Mouse (Mus musculus) gastrocnemius, postnatal 36 days (tissue): ENCODE results near the gene Garem2. TPM values are rescaled to one million over a fixed set of nuclear protein-coding genes. Genes with fewer than 3 reads are reported as not detected.
"Not testable (repeated sequence)": the region's sequence is repeated elsewhere in the genome, so short reads cannot be mapped to it uniquely, and the experiment has no call there.

Experiments
- DNase-seq, 2 experiments: peaks; one replicate each; pipeline ENCODE4 v3.0.0; 2022
- intact Hi-C: fragments of 180-260 bp; cut with DNase I; formaldehyde crosslinking; loops from one replicate; pipeline ENCODE4 v1.15.1; 2025
- long read RNA-seq, 2 experiments: library from polyadenylated mRNA; stranded (forward); transcript quantifications; one replicate each; pipeline ENCODE4 v2.0.0; 2021
- total RNA-seq, 2 experiments: library from RNA; stranded (reverse); gene quantifications; 2 replicates each; pipeline ENCODE4 v1.2.3; 2021

Garem2 gene
- total RNA-seq, result not detected
- long read RNA-seq, experiment 1, result 0 reads
- long read RNA-seq, experiment 2, result 0 reads

GRCm38 (mm10) chr5:30104841-30105667 lies at the start of gene Garem2:
Gene Garem2, plus strand, starts transcription at chr5:30105161.
- intact Hi-C loops, result no loop called here
- no peak for DNase-seq

GRCm38 (mm10) chr5:30058216-30058731 lies 46.7 kb upstream of the Garem2 start:
- no peak for DNase-seq

GRCm38 (mm10) chr5:30059607-30060006 lies 45.4 kb upstream of the Garem2 start:
- DNase-seq, intact Hi-C loops: not testable (repeated sequence)

More at GRCm38 (mm10) chr5:30058216-30058731, 46.7 kb upstream of the Garem2 start:
- intact Hi-C loops, result no loop called here

- intact Hi-C loops, result no loop called here
- DNase-seq, result no peak
These were observed 37.2 kb upstream of the Garem2 start for GRCm38 (mm10) chr5:30067726-30068125.

- DNase-seq, result no peak
These were observed 33.3 kb upstream of the Garem2 start for GRCm38 (mm10) chr5:30071677-30072076.

GRCm38 (mm10) chr5:30072377-30072776 lies 32.6 kb upstream of the Garem2 start:
- intact Hi-C loops, result no loop called here
- DNase-seq, result no peak

More at GRCm38 (mm10) chr5:30071677-30072076, 33.3 kb upstream of the Garem2 start:
- intact Hi-C loops, result no loop called here

GRCm38 (mm10) chr5:30072825-30073821 lies 31.8 kb upstream of the Garem2 start, which contains the start of gene Tyms:
Gene Tyms, minus strand, starts transcription at chr5:30073617.
- peak; percentile 54 to 56 for DNase-seq
- intact Hi-C loops, result no loop called here

GRCm38 (mm10) chr5:30092701-30093100 lies 12.3 kb upstream of the Garem2 start:
- intact Hi-C loops, result no loop called here
- no peak for DNase-seq

GRCm38 (mm10) chr5:30094399-30094798 lies 10.6 kb upstream of the Garem2 start:
- no peak for DNase-seq
- intact Hi-C loops, result no loop called here

- DNase-seq, result no peak
- intact Hi-C loops, result no loop called here
These were observed 9.2 kb upstream of the Garem2 start for GRCm38 (mm10) chr5:30095731-30096130.

- DNase-seq, result no peak
- intact Hi-C loops, result no loop called here
These were observed 6.7 kb upstream of the Garem2 start for GRCm38 (mm10) chr5:30098260-30098659.

GRCm38 (mm10) chr5:30103340-30103739 lies 1.6 kb upstream of the Garem2 start:
- intact Hi-C loops, result no loop called here

GRCm38 (mm10) chr5:30104339-30104738 lies 622 bp upstream of the Garem2 start:
- DNase-seq, result peak in 1 of 2 experiments; percentile 25
- intact Hi-C loops, result no loop called here

More at GRCm38 (mm10) chr5:30103340-30103739, 1.6 kb upstream of the Garem2 start:
- no peak for DNase-seq

- no peak for DNase-seq
- intact Hi-C loops, result no loop called here
These were observed 823 bp downstream of the Garem2 start, which contains the start of gene 3110082J24Rik for GRCm38 (mm10) chr5:30105668-30106300. Gene 3110082J24Rik, minus strand, starts transcription at chr5:30106086.

- DNase-seq, result no peak
- intact Hi-C loops, result no loop called here
These were observed 1.8 kb downstream of the Garem2 start for GRCm38 (mm10) chr5:30106756-30107155.

GRCm38 (mm10) chr5:30107186-30107585 lies 2.2 kb downstream of the Garem2 start:
- DNase-seq, result no peak
- intact Hi-C loops, result no loop called here

- intact Hi-C loops, result no loop called here
- DNase-seq, result no peak
These were observed 2.7 kb downstream of the Garem2 start for GRCm38 (mm10) chr5:30107611-30108041.

GRCm38 (mm10) chr5:30108233-30108632 lies 3.3 kb downstream of the Garem2 start:
- intact Hi-C loops, result no loop called here
- no peak for DNase-seq

GRCm38 (mm10) chr5:30109899-30110298 lies 4.9 kb downstream of the Garem2 start:
- intact Hi-C loops, result no loop called here
- no peak for DNase-seq
